Mouse (Mus musculus) leukemia stem cell, adult 10-12 weeks (primary cell): ENCODE measurements around the gene Nid2. TPM values are rescaled to one million over a fixed set of nuclear protein-coding genes. Genes with fewer than 3 reads are reported as not detected.

Source experiments
- polyA plus RNA-seq: library from polyadenylated mRNA; stranded (reverse); fragments of >175 nt; gene quantifications from 2 replicates; pipeline ENCODE4 v1.2.3, GENCODE M21; 2012; ENCODE audit warnings: low replicate concordance

Gene Nid2
- polyA plus RNA-seq, result 2.4 and 2.9 TPM in 2 replicates

GRCm38 (mm10) chr14:19751025-19751771 lies at the start of gene Nid2:
Gene Nid2, plus strand, starts transcription at chr14:19751265.

GRCm38 (mm10) chr14:19823321-19824142 lies 72.5 kb downstream of the Nid2 start, which contains the start of gene Rtraf:
Gene Rtraf, minus strand, starts transcription at chr14:19823824.

Other genes starting within 250 kb of the Nid2 start
- not detected in 2 replicates for gene Gm2244, start 201.3 kb upstream of the Nid2 start, polyA plus RNA-seq
- gene Gm2237, start 166.1 kb upstream of the Nid2 start, polyA plus RNA-seq, result not detected in 2 replicates
- not detected in 2 replicates for gene Gm5458, start 148.7 kb upstream of the Nid2 start, polyA plus RNA-seq
- gene Rtraf, start 72.6 kb downstream of the Nid2 start, polyA plus RNA-seq, result 205 and 365 TPM in 2 replicates
- 0.29 and 0.83 TPM in 2 replicates for gene Gng2, start 226.4 kb downstream of the Nid2 start, polyA plus RNA-seq